Mouse (Mus musculus) bone marrow macrophage, adult 2 months (primary cell): Measurements from ENCODE around the gene C1qb. TPM values are rescaled to one million over a fixed set of nuclear protein-coding genes. Genes with fewer than 3 reads are reported as not detected.
A peak's percentile ranks its signal among the peaks of the same experiment; 100 is the strongest.

Experiments
- H3K27ac ChIP-seq: 2 replicates; pipeline ENCODE4 v1.5.1; 2012; ENCODE audit warnings: low read depth, low read length; ENCODE audit not compliant: insufficient read depth
- H3K4me1 ChIP-seq: 2 replicates; pipeline ENCODE4 v1.6.1; 2012; ENCODE audit warnings: low read length; ENCODE audit not compliant: control insufficient read depth, insufficient read depth
- H3K4me3 ChIP-seq: 2 replicates; pipeline ENCODE4 v1.5.1; 2012; ENCODE audit warnings: mild to moderate bottlenecking, low read length, moderate library complexity; ENCODE audit not compliant: insufficient read depth
- CTCF ChIP-seq: IDR thresholded peaks from 2 replicates; pipeline ENCODE4 v1.5.1; 2012; ENCODE audit warnings: low read depth, mild to moderate bottlenecking, low read length, moderate library complexity
- POLR2A ChIP-seq: IDR thresholded peaks from 2 replicates; pipeline ENCODE4 v1.6.1; 2012; ENCODE audit warnings: mild to moderate bottlenecking, low read depth, low read length, borderline replicate concordance
- polyA plus RNA-seq: library from polyadenylated mRNA; stranded (reverse); fragments of >200 nt; gene quantifications from 2 replicates; pipeline ENCODE4 v1.2.4, GENCODE M21; 2012; ENCODE audit not compliant: missing spikeins, insufficient read depth, insufficient read length

The C1qb gene
- polyA plus RNA-seq, 1 experiment: 3,777 TPM

- TF ChIP-seq CTCF (no peak), POLR2A (no peak)
- Histone ChIP-seq H3K27ac (no peak overlapping the region), H3K4me1 (no peaks in the 10 kb centered on the region), H3K4me3 (no peak overlapping the region)
Observed at GRCm38 (mm10) chr4:136852989-136853388, 33.0 kb downstream of the C1qb start.

GRCm38 (mm10) chr4:136852119-136852518, 33.9 kb downstream of the C1qb start:
- Histone ChIP-seq H3K4me3 (no peak overlapping the region), H3K27ac (no peak overlapping the region), H3K4me1 (no peaks in the 10 kb centered on the region)
- TF ChIP-seq CTCF (no peak), POLR2A (no peak)

- H3K27ac ChIP-seq: no peak overlapping the region
- no peaks in the 10 kb centered on the region for H3K4me1 ChIP-seq
- TF ChIP-seq CTCF (no peak), POLR2A (no peak)
- no peak overlapping the region for H3K4me3 ChIP-seq
Observed at GRCm38 (mm10) chr4:136848565-136848964, 37.4 kb downstream of the C1qb start.

GRCm38 (mm10) chr4:136847166-136847565, 38.8 kb downstream of the C1qb start:
- TF ChIP-seq CTCF (no peak), POLR2A (no peak)

GRCm38 (mm10) chr4:136842802-136843201, 43.2 kb downstream of the C1qb start:
- H3K4me3 ChIP-seq: no peak overlapping the region
- TF ChIP-seq CTCF (no peak), POLR2A (no peak)
- no peak overlapping the region for H3K27ac ChIP-seq
- H3K4me1 ChIP-seq: peaks cover 11% of the 10 kb centered on the region

More at GRCm38 (mm10) chr4:136847166-136847565, 38.8 kb downstream of the C1qb start:
- Histone ChIP-seq H3K4me3 (no peak overlapping the region), H3K27ac (no peak overlapping the region), H3K4me1 (peaks cover 2% of the 10 kb centered on the region)

GRCm38 (mm10) chr4:136842033-136842432, 44.0 kb downstream of the C1qb start:
- Histone ChIP-seq H3K27ac (no peak overlapping the region), H3K4me1 (peaks cover 11% of the 10 kb centered on the region), H3K4me3 (no peak overlapping the region)
- TF ChIP-seq POLR2A: no peak
- no peak for TF ChIP-seq CTCF

- TF ChIP-seq POLR2A: no peak
- peak; percentile 62 for TF ChIP-seq CTCF
- H3K27ac ChIP-seq: no peak overlapping the region
- H3K4me1 ChIP-seq: peaks cover 11% of the 10 kb centered on the region
- H3K4me3 ChIP-seq: no peak overlapping the region
Observed at GRCm38 (mm10) chr4:136841056-136841455, 44.9 kb downstream of the C1qb start.

- TF ChIP-seq POLR2A: no peak
- TF ChIP-seq CTCF: no peak
- Histone ChIP-seq H3K4me3 (no peak overlapping the region), H3K4me1 (peaks cover 11% of the 10 kb centered on the region), H3K27ac (no peak overlapping the region)
Observed at GRCm38 (mm10) chr4:136838462-136838861, 47.5 kb downstream of the C1qb start.

GRCm38 (mm10) chr4:136838026-136838425, 48.0 kb downstream of the C1qb start:
- no peak overlapping the region for H3K4me3 ChIP-seq
- H3K4me1 ChIP-seq: peaks cover 11% of the 10 kb centered on the region
- H3K27ac ChIP-seq: no peak overlapping the region
- TF ChIP-seq POLR2A: no peak
- no peak for TF ChIP-seq CTCF

GRCm38 (mm10) chr4:136836387-136836931, 49.5 kb downstream of the C1qb start:
- TF ChIP-seq POLR2A (no peak), CTCF (no peak)
- no peak overlapping the region for H3K27ac ChIP-seq
- 0 out of 2 replicates have a peak overlapping the region, but pooled peaks have one; percentile 33 for H3K4me3 ChIP-seq
- peaks cover 3% of the 10 kb centered on the region for H3K4me1 ChIP-seq
